Mouse (Mus musculus) hindbrain, embryonic 11.5 days (tissue): ENCODE results near the gene Nckap5. TPM values are rescaled to one million over a fixed set of nuclear protein-coding genes. Genes with fewer than 3 reads are reported as not detected.
A peak's percentile ranks its signal among the peaks of the same experiment; 100 is the strongest.

Experiments used
- ATAC-seq: fragments of 200-750 bp; cut with Nextera tagmentation; 2 replicates; pipeline ENCODE4 v1.8.0; 2017; ENCODE audit warnings: mild to moderate bottlenecking, moderate TSS enrichment, moderate library complexity; ENCODE audit not compliant: low FRiP score
- DNase-seq: peaks from one replicate; pipeline ENCODE4 v3.0.0-alpha.2; 2015; ENCODE audit warnings: low spot score
- H3K27ac ChIP-seq: fragments of 300-500 bp; sonication (generic); 2 replicates; pipeline ENCODE4 v1.5.1; 2014; ENCODE audit warnings: mild to moderate bottlenecking, low read depth, low read length
- H3K27me3 ChIP-seq: fragments of 300-500 bp; sonication (generic); 2 replicates; pipeline ENCODE4 v1.6.1; 2014; ENCODE audit warnings: mild to moderate bottlenecking, low read length, moderate library complexity, mixed read lengths; ENCODE audit not compliant: control insufficient read depth, insufficient read depth
- H3K36me3 ChIP-seq: fragments of 300-500 bp; sonication (generic); 2 replicates; pipeline ENCODE4 v1.6.1; 2014; ENCODE audit warnings: mild to moderate bottlenecking, low read length, moderate library complexity, mixed read lengths; ENCODE audit not compliant: control insufficient read depth, insufficient read depth
- H3K4me1 ChIP-seq: fragments of 300-500 bp; sonication (generic); replicated peaks from 2 replicates; pipeline ENCODE4 v1.6.1; 2014; ENCODE audit warnings: low read length, mixed read lengths; ENCODE audit not compliant: control insufficient read depth, insufficient read depth
- H3K4me2 ChIP-seq: fragments of 300-500 bp; sonication (generic); replicated peaks from 2 replicates; pipeline ENCODE4 v1.6.1; 2014; ENCODE audit warnings: mild to moderate bottlenecking, low read depth, low read length
- H3K4me3 ChIP-seq: fragments of 300-500 bp; sonication (generic); 2 replicates; pipeline ENCODE4 v1.5.1; 2014; ENCODE audit warnings: low read depth, low read length
- H3K9ac ChIP-seq: fragments of 300-500 bp; sonication (generic); 2 replicates; pipeline ENCODE4 v1.6.1; 2014; ENCODE audit warnings: low read depth, low read length
- H3K9me3 ChIP-seq: fragments of 300-500 bp; sonication (generic); 2 replicates; pipeline ENCODE4 v1.6.1; 2016; ENCODE audit warnings: low read length; ENCODE audit not compliant: control insufficient read depth
- WGBS: fragments of 180-500 bp; shearing (Covaris S2); extraction: QIAGEN DNeasy Blood & Tissue Kit; methylation state at CpG from one replicate; pipeline ENCODE4 v1.1.7; 2014; 5-methylcytosine and 5-hydroxymethylcytosine counted together
- polyA plus RNA-seq: library from polyadenylated mRNA; unstranded; fragments of >200 nt; fragmentation: Nextera tagmentation; extraction: Ambion mirVana; gene quantifications from 2 replicates; pipeline ENCODE4 v1.2.1, GENCODE M21; 2014

Nckap5 gene
- polyA plus RNA-seq, 1 experiment from 2014 or later = 23.5 TPM

GRCm38 (mm10) chr1:126846317-126846716 lies 15.7 kb upstream of the Nckap5 start:
- no peaks in the 10 kb centered on the region for H3K27me3 ChIP-seq
- H3K4me1 ChIP-seq = no peaks in the 10 kb centered on the region
- ATAC-seq = no peak
- no peaks in the 10 kb centered on the region for H3K36me3 ChIP-seq
- no peak for DNase-seq
- no peak overlapping the region for H3K4me2 ChIP-seq
- no peaks in the 10 kb centered on the region for H3K9me3 ChIP-seq
- no peak overlapping the region for H3K4me3 ChIP-seq
- no peak overlapping the region for H3K27ac ChIP-seq
- WGBS = 65% methylated on average over 4 of the region's 4 CpGs
- H3K9ac ChIP-seq = no peak overlapping the region

- H3K36me3 ChIP-seq = no peaks in the 10 kb centered on the region
- H3K4me2 ChIP-seq = no peak overlapping the region
- no peak overlapping the region for H3K27ac ChIP-seq
- no peak overlapping the region for H3K9ac ChIP-seq
- no peak for DNase-seq
- H3K9me3 ChIP-seq = no peaks in the 10 kb centered on the region
- 90% methylated on average over 1 of the region's 1 CpGs for WGBS
- H3K4me1 ChIP-seq = no peaks in the 10 kb centered on the region
- no peak for ATAC-seq
- no peak overlapping the region for H3K4me3 ChIP-seq
- 0 out of 2 replicates have a peak, but pooled peaks cover 2% of the 10 kb centered on the region for H3K27me3 ChIP-seq
Observed at GRCm38 (mm10) chr1:126832885-126833284, 2.3 kb upstream of the Nckap5 start.

- 65% methylated on average over 9 of the region's 9 CpGs for whole genome bisulfite sequencing
- H3K27ac ChIP-seq = no peak overlapping the region
- H3K36me3 ChIP-seq = no peaks in the 10 kb centered on the region
- H3K9ac ChIP-seq = no peak overlapping the region
- H3K4me3 ChIP-seq = no peak overlapping the region
- H3K27me3 ChIP-seq = 0 out of 2 replicates have a peak, but pooled peaks cover 2% of the 10 kb centered on the region
- H3K4me1 ChIP-seq = no peaks in the 10 kb centered on the region
- no peak for DNase-seq
- ATAC-seq = no peak
- H3K4me2 ChIP-seq = no peak overlapping the region
- no peaks in the 10 kb centered on the region for H3K9me3 ChIP-seq
Observed at GRCm38 (mm10) chr1:126829031-126829430, 1.6 kb downstream of the Nckap5 start.

DNA sequence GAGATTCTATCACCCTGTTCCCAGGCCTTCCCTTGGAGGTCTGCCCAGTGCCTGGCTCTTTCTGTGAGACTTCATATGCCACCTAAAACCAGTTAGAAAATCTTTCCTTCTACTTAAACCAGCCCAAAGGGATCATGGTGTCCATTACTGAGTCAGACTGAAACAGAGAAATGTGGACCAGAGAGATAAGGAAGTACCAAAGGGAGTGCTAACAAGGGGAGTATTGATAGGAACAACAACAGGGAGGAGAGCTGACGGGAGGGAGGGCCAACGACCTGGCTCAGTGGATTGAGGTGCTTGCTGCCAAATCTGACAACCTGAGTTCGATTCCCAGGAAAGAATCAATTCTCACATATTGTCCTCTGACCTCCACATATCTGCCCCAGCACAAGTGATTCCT lies 5.8 kb downstream of the Nckap5 start:
- Histone ChIP-seq H3K27me3 (no peaks in the 10 kb centered on the region), H3K4me3 (no peak overlapping the region), H3K9ac (no peak overlapping the region), H3K4me2 (no peak overlapping the region), H3K36me3 (no peaks in the 10 kb centered on the region), H3K27ac (no peak overlapping the region), H3K4me1 (no peaks in the 10 kb centered on the region), H3K9me3 (no peaks in the 10 kb centered on the region)
- ATAC-seq = no peak
- no peak for DNase-seq
- 74% methylated on average over 3 of the region's 3 CpGs for WGBS

GRCm38 (mm10) chr1:126822246-126822645 lies 8.4 kb downstream of the Nckap5 start:
- H3K9ac ChIP-seq = no peak overlapping the region
- H3K4me2 ChIP-seq = no peak overlapping the region
- no peak overlapping the region for H3K4me3 ChIP-seq
- DNase-seq (no peak), ATAC-seq (no peak)
- H3K4me1 ChIP-seq = no peaks in the 10 kb centered on the region
- no peaks in the 10 kb centered on the region for H3K9me3 ChIP-seq
- H3K27me3 ChIP-seq = no peaks in the 10 kb centered on the region
- no peaks in the 10 kb centered on the region for H3K36me3 ChIP-seq
- 89% methylated on average over 6 of the region's 6 CpGs for WGBS
- H3K27ac ChIP-seq = no peak overlapping the region

DNA sequence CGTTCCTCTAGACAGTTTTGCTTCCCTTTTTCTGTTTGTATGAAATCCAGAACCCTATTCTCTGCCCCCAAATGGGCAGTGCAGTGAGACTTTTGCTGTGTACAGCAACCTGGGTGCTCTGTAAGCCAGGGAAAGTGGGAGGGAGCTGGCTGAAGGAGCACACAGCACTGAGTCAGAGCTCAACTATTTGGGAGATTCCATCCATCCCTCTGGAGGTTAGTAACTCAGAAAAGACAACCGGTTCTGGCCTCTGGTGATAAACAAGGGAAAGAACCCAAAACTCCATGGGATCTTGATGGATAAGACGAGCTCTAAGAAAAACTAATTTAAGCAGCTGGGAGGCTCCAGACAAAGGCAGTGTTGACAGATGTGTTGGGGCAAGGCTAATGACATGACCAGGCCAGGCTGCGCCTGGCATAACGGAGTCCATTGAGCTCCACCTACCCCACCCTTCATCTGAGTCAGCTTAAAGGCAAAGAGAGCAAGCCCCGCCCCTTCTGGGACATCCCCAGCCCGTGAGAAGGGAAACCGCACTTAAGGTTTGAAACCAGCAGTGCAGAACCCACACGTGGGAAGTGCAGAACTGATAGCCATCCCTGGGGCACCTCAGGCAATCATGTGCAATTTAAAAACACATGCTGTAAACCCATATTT lies 13.1 kb downstream of the Nckap5 start:
- Histone ChIP-seq H3K4me3 (no peak overlapping the region), H3K27ac (no peak overlapping the region), H3K36me3 (no peaks in the 10 kb centered on the region), H3K9me3 (no peaks in the 10 kb centered on the region), H3K4me2 (no peak overlapping the region), H3K4me1 (no peaks in the 10 kb centered on the region), H3K27me3 (no peaks in the 10 kb centered on the region), H3K9ac (no peak overlapping the region)
- 30% methylated on average over 9 of the region's 9 CpGs for WGBS
- DNase-seq = peak; percentile 31
- peak; percentile 45 for ATAC-seq

GRCm38 (mm10) chr1:126806994-126807611 lies 23.5 kb downstream of the Nckap5 start:
- Histone ChIP-seq H3K9me3 (no peaks in the 10 kb centered on the region), H3K36me3 (no peaks in the 10 kb centered on the region), H3K4me3 (no peak overlapping the region), H3K4me2 (no peak overlapping the region), H3K4me1 (no peaks in the 10 kb centered on the region), H3K27ac (no peak overlapping the region), H3K27me3 (no peaks in the 10 kb centered on the region), H3K9ac (no peak overlapping the region)
- ATAC-seq (no peak), DNase-seq (no peak)
- 66% methylated on average over 3 of the region's 3 CpGs for WGBS

- Histone ChIP-seq H3K4me3 (no peak overlapping the region), H3K4me2 (no peak overlapping the region), H3K4me1 (no peaks in the 10 kb centered on the region), H3K9me3 (no peaks in the 10 kb centered on the region), H3K36me3 (no peaks in the 10 kb centered on the region), H3K27ac (no peak overlapping the region), H3K27me3 (no peaks in the 10 kb centered on the region), H3K9ac (no peak overlapping the region)
- 75% methylated on average over 7 of the region's 7 CpGs for WGBS
- DNase-seq (no peak), ATAC-seq (no peak)
Observed at GRCm38 (mm10) chr1:126806548-126806947, 24.1 kb downstream of the Nckap5 start.

GRCm38 (mm10) chr1:126802405-126802804 lies 28.2 kb downstream of the Nckap5 start:
- no peak overlapping the region for H3K4me2 ChIP-seq
- DNase-seq (no peak), ATAC-seq (no peak)
- H3K4me1 ChIP-seq = no peaks in the 10 kb centered on the region
- WGBS = 77% methylated on average over 3 of the region's 3 CpGs
- H3K36me3 ChIP-seq = no peaks in the 10 kb centered on the region
- no peak overlapping the region for H3K27ac ChIP-seq
- no peak overlapping the region for H3K4me3 ChIP-seq
- H3K27me3 ChIP-seq = no peaks in the 10 kb centered on the region
- H3K9me3 ChIP-seq = no peaks in the 10 kb centered on the region
- H3K9ac ChIP-seq = no peak overlapping the region
